Mouse (Mus musculus): ENCODE results near the gene Ets1.

Gene Ets1

DNA sequence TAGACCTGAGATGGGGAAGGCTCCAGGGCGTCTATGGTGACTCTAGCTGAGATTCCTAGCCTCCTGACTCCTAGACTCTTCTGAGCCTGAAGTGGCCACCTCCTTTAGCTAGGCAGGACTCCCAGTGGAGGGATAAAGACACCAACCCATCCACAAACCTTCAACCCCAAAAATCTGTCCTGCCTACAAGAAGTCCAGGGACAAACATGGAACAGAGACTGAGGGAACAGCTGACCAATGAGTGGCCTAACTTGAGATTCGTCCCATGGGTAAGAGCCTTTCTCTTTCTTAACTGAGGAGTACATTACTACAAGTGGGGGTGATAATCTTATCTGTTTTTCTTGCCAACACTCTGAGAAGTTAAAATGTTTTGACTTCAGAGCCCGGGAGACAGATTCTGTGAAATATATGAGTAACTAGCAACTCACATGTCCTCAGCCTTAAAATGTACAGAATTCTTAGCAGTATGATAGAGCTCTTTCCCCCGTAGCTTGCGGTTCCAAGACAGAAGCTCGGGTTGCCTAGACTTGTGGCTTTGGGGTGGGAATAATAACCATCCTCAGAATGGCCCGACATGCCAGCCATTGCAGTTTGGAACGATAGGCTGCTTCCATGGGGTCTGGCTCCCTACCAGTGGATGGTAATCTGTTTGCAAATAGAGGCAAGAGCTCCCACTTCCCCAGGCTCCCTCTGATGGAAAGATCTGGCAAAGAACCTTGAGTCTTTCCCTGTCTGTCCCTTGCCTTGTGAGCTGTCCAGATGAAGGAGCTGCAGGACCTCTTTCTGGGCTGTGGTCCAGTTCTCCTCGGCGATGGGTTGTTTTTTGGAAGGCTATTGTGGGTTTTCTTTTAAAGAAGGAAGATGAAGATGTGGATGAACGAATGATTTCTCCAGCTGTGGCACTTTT is 30.8 kb downstream of the Ets1 start:
- no peak for DNase-seq (ENCODE audit: low read depth, low spot score)

GRCm38 (mm10) chr9:32667518-32667908 is 31.5 kb downstream of the Ets1 start:
- DNase-seq (ENCODE audit: low read depth, low spot score) = no peak

GRCm38 (mm10) chr9:32668075-32668673 is 32.2 kb downstream of the Ets1 start:
- no peak for DNase-seq (ENCODE audit: low read depth, low spot score)

DNA sequence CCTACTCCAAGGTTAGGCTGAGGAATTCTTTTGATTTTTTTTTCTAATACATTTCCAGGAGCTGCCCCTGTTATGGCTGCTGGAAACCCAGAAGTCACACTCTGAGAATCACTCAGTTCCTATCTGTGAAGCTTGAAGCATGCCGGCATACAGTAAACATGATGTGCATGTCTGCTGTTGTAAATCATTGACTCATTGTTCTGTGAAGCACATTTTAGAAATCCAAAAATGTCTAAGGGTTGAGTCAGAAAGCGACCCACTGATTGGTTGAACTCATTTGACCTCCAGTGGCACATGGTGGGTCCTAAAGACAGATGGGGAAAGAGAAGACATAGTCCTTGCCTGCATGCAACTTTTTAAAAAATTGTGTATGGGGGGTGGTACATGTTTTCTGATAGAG is 33.4 kb downstream of the Ets1 start:
- no peak for DNase-seq (ENCODE audit: low read depth, low spot score)

DNA sequence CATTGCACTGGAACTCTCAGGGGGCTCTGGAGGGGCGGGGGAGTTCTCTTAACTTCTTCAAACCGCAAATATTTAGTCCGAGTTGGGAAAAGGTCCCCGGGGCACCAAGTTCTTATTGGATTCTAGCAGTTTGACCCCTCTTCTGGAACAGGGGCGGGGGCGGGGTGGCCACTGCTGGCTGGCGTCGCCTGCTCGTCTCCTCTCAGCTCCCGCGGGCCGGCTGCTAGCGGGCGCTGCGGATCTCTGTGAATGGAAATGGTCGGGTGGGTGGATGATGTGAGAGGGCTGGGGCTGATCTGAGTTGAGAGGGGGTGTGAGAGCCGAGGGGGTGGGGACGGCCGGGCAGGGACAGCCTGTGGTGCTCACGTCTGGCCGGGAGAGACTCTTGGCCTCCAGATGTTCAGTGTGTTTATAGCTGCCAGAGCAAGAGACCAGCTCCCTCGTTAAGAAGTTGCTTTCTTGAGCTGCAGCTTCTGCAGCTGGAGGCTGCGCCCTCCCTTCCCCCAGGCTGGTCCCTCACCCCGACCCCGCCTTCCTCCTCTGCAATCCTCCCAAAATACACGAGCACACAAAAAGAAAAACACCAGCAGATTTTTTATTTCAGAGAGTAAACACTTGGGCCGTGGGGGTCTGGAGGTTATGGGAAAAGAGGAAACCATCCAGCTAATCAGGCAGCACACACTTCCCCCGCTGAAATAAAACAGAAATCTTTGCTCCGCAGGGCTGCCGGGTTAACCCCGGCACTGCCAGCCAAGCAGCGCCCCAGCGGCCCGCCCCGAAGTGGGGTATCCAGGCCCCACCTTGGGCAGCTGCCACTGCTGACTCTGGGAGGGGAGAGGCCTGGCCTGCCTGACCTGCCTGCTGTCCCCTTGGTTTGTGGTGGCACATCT is 36.2 kb downstream of the Ets1 start:
- no peak for DNase-seq (ENCODE audit: low read depth, low spot score)

GRCm38 (mm10) chr9:32673923-32674322 is 37.9 kb downstream of the Ets1 start:
- DNase-seq (ENCODE audit: low read depth, low spot score) = no peak

GRCm38 (mm10) chr9:32675671-32676409 is 39.8 kb downstream of the Ets1 start:
- DNase-seq (ENCODE audit: low read depth, low spot score) = no peak

- no peak for DNase-seq (ENCODE audit: low read depth, low spot score)
Observed at GRCm38 (mm10) chr9:32676480-32676879, 40.5 kb downstream of the Ets1 start.

- DNase-seq (ENCODE audit: low read depth, low spot score) = no peak
Observed at GRCm38 (mm10) chr9:32677646-32678045, 41.6 kb downstream of the Ets1 start.

DNA sequence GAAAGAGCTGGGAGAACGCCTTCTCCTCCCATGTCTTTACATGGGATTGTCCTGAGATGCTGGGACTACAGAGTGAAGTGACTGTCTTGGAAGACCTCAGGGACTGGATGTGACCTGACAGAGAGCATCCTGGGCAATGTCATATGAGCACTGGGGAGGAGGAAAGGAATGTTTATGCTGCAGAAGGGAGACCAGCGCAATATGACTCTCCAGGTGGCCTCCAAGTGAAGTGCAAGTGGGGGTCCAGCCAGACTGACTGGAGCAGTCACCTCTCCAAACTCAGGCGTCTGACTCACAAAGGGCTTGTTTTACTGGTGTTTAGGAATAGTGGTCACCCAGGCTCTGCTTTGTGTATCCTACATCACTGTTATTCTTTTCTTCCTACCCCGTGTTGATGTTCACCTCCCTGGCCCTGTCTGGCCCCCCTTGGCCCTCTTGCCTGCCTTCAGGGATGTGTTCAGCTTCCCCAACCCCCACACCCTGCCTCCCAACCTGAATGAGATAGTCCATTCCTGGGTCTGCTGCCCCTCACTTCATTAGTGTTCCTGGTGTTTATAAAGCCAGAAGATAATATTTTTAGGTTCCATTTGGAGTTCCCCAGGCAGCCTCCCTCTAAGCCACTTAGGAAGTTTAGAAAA is 42.2 kb downstream of the Ets1 start:
- no peak for DNase-seq (ENCODE audit: low read depth, low spot score)

GRCm38 (mm10) chr9:32679531-32679930 is 43.5 kb downstream of the Ets1 start:
- DNase-seq (ENCODE audit: low read depth, low spot score) = no peak

DNA sequence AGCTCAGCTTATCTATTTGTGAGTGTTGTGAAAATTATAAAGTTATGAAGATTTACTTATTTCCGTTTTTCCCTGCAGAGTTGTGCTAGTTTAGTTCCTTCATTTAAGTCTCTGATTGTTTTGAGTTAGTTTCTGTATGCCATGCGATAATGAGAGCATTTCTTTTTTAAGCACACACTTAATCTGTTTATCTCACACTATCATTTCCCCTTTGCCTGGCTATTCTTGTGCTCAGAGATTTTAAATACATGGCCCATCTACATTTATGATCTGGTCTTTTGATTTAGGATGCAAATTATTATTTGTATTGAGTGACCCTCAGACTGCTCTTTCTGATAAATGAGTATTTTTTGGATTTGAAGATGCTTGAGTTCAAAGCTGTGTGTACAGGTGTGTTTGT is 44.2 kb downstream of the Ets1 start:
- no peak for DNase-seq (ENCODE audit: low read depth, low spot score)

GRCm38 (mm10) chr9:32685793-32686558 is 50.0 kb downstream of the Ets1 start:
- DNase-seq (ENCODE audit: low read depth, low spot score) = no peak

GRCm38 (mm10) chr9:32688351-32688750 is 52.3 kb downstream of the Ets1 start:
- no peak for DNase-seq (ENCODE audit: low read depth, low spot score)

- no peak for DNase-seq (ENCODE audit: low read depth, low spot score)
Observed at GRCm38 (mm10) chr9:32691151-32691925, 55.3 kb downstream of the Ets1 start.

DNA sequence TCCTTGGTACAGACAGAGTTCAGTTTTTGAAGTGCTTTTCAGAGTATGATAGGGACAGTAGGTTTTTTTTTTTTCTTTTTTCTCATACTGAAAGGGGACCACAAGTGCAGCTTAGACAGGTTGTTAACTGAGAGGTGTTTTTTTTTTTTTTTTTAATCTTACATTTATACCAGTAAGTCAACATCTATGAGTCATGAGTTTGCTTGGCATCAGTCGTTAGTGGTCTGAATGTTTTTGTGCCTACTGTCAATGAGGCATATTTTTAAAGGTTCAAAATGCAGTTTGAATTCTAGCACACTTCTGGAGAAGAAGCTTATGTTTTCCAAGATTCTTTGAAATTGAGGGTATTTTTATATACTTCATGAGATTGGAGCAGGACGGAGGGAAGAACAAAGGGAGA is 56.9 kb downstream of the Ets1 start:
- no peak for DNase-seq (ENCODE audit: low read depth, low spot score)

DNA sequence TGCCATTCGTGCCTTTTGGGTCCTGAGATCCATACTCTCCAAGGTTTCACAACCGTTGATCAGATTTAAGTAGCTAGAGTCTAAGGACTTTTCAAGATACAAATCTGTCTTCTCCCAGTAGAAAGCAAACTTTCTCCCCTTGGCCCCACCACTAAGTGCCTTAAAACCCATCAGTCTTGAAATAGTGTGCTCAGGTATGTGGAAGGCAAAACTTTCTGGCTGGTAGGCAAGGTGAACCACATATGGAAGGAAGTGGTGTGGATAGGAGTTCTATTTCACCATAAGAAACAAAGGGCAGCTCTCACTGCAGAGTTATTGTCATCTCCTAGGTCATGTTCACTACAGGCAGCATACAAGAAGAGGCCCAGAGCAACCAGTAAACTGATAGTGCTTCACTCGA is 57.4 kb downstream of the Ets1 start:
- no peak for DNase-seq (ENCODE audit: low read depth, low spot score)

GRCm38 (mm10) chr9:32694111-32694824 is 58.2 kb downstream of the Ets1 start:
- DNase-seq (ENCODE audit: low read depth, low spot score) = no peak

Data from telencephalon, adult 2 months (tissue).